Mouse (Mus musculus) lung, postnatal 10 days (tissue): ENCODE results near the gene Adk.
"Not testable (repeated sequence)": the region's sequence is repeated elsewhere in the genome, so short reads cannot be mapped to it uniquely, and the experiment has no call there.

ENCODE experiments used
- DNase-seq: peaks from one replicate; pipeline ENCODE4 v3.0.0; 2021

Gene Adk

GRCm38 (mm10) chr14:21065490-21066162 is 13.3 kb downstream of the Adk start:
- peak; percentile 45 for DNase-seq

GRCm38 (mm10) chr14:21069594-21069993 is 17.2 kb downstream of the Adk start:
- DNase-seq = no peak

- DNase-seq = no peak
These were observed 21.6 kb downstream of the Adk start for GRCm38 (mm10) chr14:21073981-21074380.

GRCm38 (mm10) chr14:21074398-21075320 is 22.3 kb downstream of the Adk start:
- DNase-seq = no peak

GRCm38 (mm10) chr14:21075751-21076500 is 23.6 kb downstream of the Adk start:
- peak; percentile 91 for DNase-seq

GRCm38 (mm10) chr14:21076501-21077194 is 24.3 kb downstream of the Adk start:
- DNase-seq = peak; percentile 23

GRCm38 (mm10) chr14:21077939-21078338 is 25.6 kb downstream of the Adk start:
- DNase-seq = no peak

GRCm38 (mm10) chr14:21078511-21078910 is 26.1 kb downstream of the Adk start:
- no peak for DNase-seq

- no peak for DNase-seq
These were observed 30.4 kb downstream of the Adk start for GRCm38 (mm10) chr14:21082823-21083222.

- no peak for DNase-seq
These were observed 33.3 kb downstream of the Adk start for GRCm38 (mm10) chr14:21085666-21086065.

- DNase-seq = no peak
These were observed 33.7 kb downstream of the Adk start for GRCm38 (mm10) chr14:21086106-21086505.

GRCm38 (mm10) chr14:21086827-21087351 is 34.5 kb downstream of the Adk start:
- DNase-seq = no peak

GRCm38 (mm10) chr14:21087390-21088060 is 35.2 kb downstream of the Adk start:
- DNase-seq = no peak

GRCm38 (mm10) chr14:21088731-21089130 is 36.4 kb downstream of the Adk start:
- DNase-seq = no peak

- no peak for DNase-seq
These were observed 38.0 kb downstream of the Adk start for GRCm38 (mm10) chr14:21090400-21090799.

GRCm38 (mm10) chr14:21090930-21091486 is 38.6 kb downstream of the Adk start:
- no peak for DNase-seq

- DNase-seq = not testable (repeated sequence)
These were observed 41.8 kb downstream of the Adk start for GRCm38 (mm10) chr14:21094161-21094560.

GRCm38 (mm10) chr14:21096279-21096678 is 43.9 kb downstream of the Adk start:
- DNase-seq = no peak

- DNase-seq = no peak
These were observed 44.3 kb downstream of the Adk start for GRCm38 (mm10) chr14:21096689-21097088.

GRCm38 (mm10) chr14:21099371-21099770 is 47.0 kb downstream of the Adk start:
- peak; percentile 47 for DNase-seq

- DNase-seq = no peak
These were observed 48.5 kb downstream of the Adk start for GRCm38 (mm10) chr14:21100876-21101275.
